Mouse (Mus musculus) MEL (cell line): ENCODE data around the gene Ifnar2.

Source experiments
- CHD2 ChIP-seq: IDR thresholded peaks from 2 replicates; pipeline ENCODE4 v1.6.1; 2011; ENCODE audit warnings: low read length, improper control_type of control experiment
- CTCF ChIP-seq, 3 experiments: IDR thresholded peaks in 2 of 3; conservative IDR thresholded peaks in 1 of 3; 2 replicates each; pipeline ENCODE4 v1.5.1; 2011 to 2012; ENCODE audit warnings: low read length in 3 of 3, low read depth in 2 of 3, mild to moderate bottlenecking in 2 of 3, improper control_type of control experiment in 1 of 3, inconsistent platforms in 1 of 3, mixed read lengths in 1 of 3, moderate library complexity in 1 of 3; ENCODE audit not compliant: control insufficient read depth in 1 of 3, insufficient read depth in 1 of 3, poor library complexity in 1 of 3, severe bottlenecking in 1 of 3
- E2F4 ChIP-seq: IDR thresholded peaks from 2 replicates; pipeline ENCODE4 v1.6.1; 2011; ENCODE audit warnings: low read depth, low read length, improper control_type of control experiment, borderline replicate concordance
- ETS1 ChIP-seq: IDR thresholded peaks from 2 replicates; pipeline ENCODE4 v1.6.1; 2012; ENCODE audit warnings: low read depth, mild to moderate bottlenecking, inconsistent platforms, low read length, improper control_type of control experiment, moderate library complexity
- GABPA ChIP-seq: IDR thresholded peaks from 2 replicates; pipeline ENCODE4 v1.6.1; 2012; ENCODE audit warnings: low read depth, mild to moderate bottlenecking, inconsistent platforms, low read length, improper control_type of control experiment, moderate library complexity
- KAT2A ChIP-seq: conservative IDR thresholded peaks from 2 replicates; pipeline ENCODE4 v1.6.1; 2012; ENCODE audit warnings: low read depth, low read length, improper control_type of control experiment, inconsistent platforms
- MAX ChIP-seq: IDR thresholded peaks from 2 replicates; pipeline ENCODE4 v1.6.1; 2011; ENCODE audit warnings: low read length, improper control_type of control experiment
- POLR2A ChIP-seq, 2 experiments: IDR thresholded peaks; 2 replicates each; pipeline ENCODE4 v1.6.1; 2011 to 2012; ENCODE audit warnings: low read length in 2 of 2, mild to moderate bottlenecking in 2 of 2, control low read depth in 1 of 2, improper control_type of control experiment in 1 of 2, low read depth in 1 of 2, moderate library complexity in 1 of 2; ENCODE audit not compliant: control insufficient read depth in 1 of 2, insufficient read depth in 1 of 2, poor library complexity in 1 of 2
- SMC3 ChIP-seq: IDR thresholded peaks from 2 replicates; pipeline ENCODE4 v1.6.1; 2011; ENCODE audit warnings: low read depth, low read length, improper control_type of control experiment
- ZC3H11A ChIP-seq: IDR thresholded peaks from 2 replicates; pipeline ENCODE4 v1.6.1; 2012; ENCODE audit warnings: low read depth, mild to moderate bottlenecking, inconsistent platforms, low read length, improper control_type of control experiment
- ZMIZ1 ChIP-seq: IDR thresholded peaks from 2 replicates; pipeline ENCODE4 v1.6.1; 2012; ENCODE audit warnings: low read depth, mild to moderate bottlenecking, inconsistent platforms, low read length, improper control_type of control experiment, moderate library complexity

DNA sequence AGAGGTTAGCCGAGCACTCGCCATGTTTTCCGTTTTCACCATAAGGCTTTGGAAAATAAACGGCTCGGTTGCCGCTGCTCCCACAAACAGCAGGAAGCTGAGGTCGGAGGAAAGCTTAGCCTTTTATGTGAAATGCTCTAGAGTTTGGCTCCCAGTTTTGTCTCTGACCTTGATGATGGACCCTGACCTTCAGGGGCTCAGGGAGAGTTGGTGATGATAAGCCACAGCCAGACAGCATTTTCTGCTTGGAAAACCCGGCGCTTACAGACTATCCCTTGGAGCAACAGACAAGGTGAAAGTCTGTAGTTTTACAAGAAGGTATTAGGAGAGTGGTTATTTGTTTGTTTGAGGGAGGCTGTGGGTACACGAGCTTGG, 15.1 kb upstream of the Ifnar2 start:
- TF ChIP-seq CTCF (IDR thresholded peaks at IDR 0.05 in 2 of 3, conservative IDR thresholded peaks at IDR 0.05 in 1 of 3; ENCODE audit: control insufficient read depth in 1 of 3, insufficient read depth in 1 of 3, low read depth in 2 of 3, low read length in 3 of 3, poor library complexity in 1 of 3, severe bottlenecking in 1 of 3) (no peak), ETS1 (no peak), ZC3H11A (no peak), KAT2A (no peak), CHD2 (no peak), GABPA (no peak), E2F4 (no peak), ZMIZ1 (no peak), POLR2A (IDR thresholded peaks at IDR 0.05; ENCODE audit: control insufficient read depth in 1 of 2, insufficient read depth in 1 of 2, low read depth in 1 of 2, low read length in 2 of 2, poor library complexity in 1 of 2) (no peak), SMC3 (no peak), MAX (no peak)
